Mouse (Mus musculus) CH12.LX (cell line): Measurements from ENCODE around the gene Camta1. TPM values are rescaled to one million over a fixed set of nuclear protein-coding genes. Genes with fewer than 3 reads are reported as not detected.

Experiments
- DNase-seq: peaks from one replicate; pipeline ENCODE4 v3.0.0-alpha.2; 2013; ENCODE audit errors: extremely low read depth
- H3K27ac ChIP-seq: 2 replicates; pipeline ENCODE4 v1.5.1; 2012; ENCODE audit warnings: low read depth, mild to moderate bottlenecking, control low read depth, moderate library complexity; ENCODE audit not compliant: insufficient read depth
- H3K27me3 ChIP-seq: replicated peaks from 2 replicates; pipeline ENCODE3; 2012; ENCODE audit warnings: inconsistent platforms
- H3K36me3 ChIP-seq, 2 experiments: replicated peaks in 1 of 2; 2 replicates each; pipeline versions ENCODE3 to v1.6.1; 2012; ENCODE audit warnings: inconsistent platforms in 1 of 2, low read length in 1 of 2, mild to moderate bottlenecking in 1 of 2, mixed read lengths in 1 of 2, moderate library complexity in 1 of 2; ENCODE audit not compliant: control insufficient read depth in 1 of 2, insufficient read depth in 1 of 2
- H3K4me1 ChIP-seq, 2 experiments: 2 replicates each; pipeline ENCODE4 v1.6.1; 2012; ENCODE audit warnings: inconsistent platforms in 1 of 2, moderate library complexity in 1 of 2; ENCODE audit not compliant: insufficient read depth in 2 of 2, control insufficient read depth in 1 of 2
- H3K4me2 ChIP-seq: 2 replicates; pipeline ENCODE4 v1.6.1; 2012; ENCODE audit warnings: low read depth, mild to moderate bottlenecking, control low read depth; ENCODE audit not compliant: poor library complexity, insufficient read depth, severe bottlenecking
- H3K4me3 ChIP-seq, 3 experiments: fragments of 150-350 bp in 1 of 3; sonication (generic) in 1 of 3; replicated peaks in 1 of 3; 2 replicates each; pipeline versions ENCODE3 to v1.5.1; 2011 to 2012; ENCODE audit warnings: low read depth in 2 of 3, low read length in 2 of 3, mild to moderate bottlenecking in 2 of 3, moderate library complexity in 2 of 3, control low read depth in 1 of 3, improper control_type of control experiment in 1 of 3, inconsistent platforms in 1 of 3, mixed read lengths in 1 of 3; ENCODE audit not compliant: poor library complexity in 1 of 3
- H3K79me2 ChIP-seq: replicated peaks from 2 replicates; pipeline ENCODE4 v1.6.1; 2012; ENCODE audit warnings: mild to moderate bottlenecking, moderate library complexity; ENCODE audit not compliant: control insufficient read depth, poor library complexity, insufficient read depth, severe bottlenecking; ENCODE audit errors: extremely low read depth
- H3K9ac ChIP-seq: 2 replicates; pipeline ENCODE4 v1.6.1; 2012; ENCODE audit warnings: low read depth, mild to moderate bottlenecking, control low read depth, moderate library complexity; ENCODE audit not compliant: insufficient read depth
- H3K9me3 ChIP-seq: replicated peaks from 2 replicates; pipeline ENCODE3; 2012; ENCODE audit warnings: low read length, inconsistent platforms, mixed read lengths
- BHLHE40 ChIP-seq: IDR thresholded peaks from 2 replicates; pipeline ENCODE4 v1.6.1; 2011; ENCODE audit warnings: mild to moderate bottlenecking, low read depth, low read length, improper control_type of control experiment
- CHD2 ChIP-seq: IDR thresholded peaks from 2 replicates; pipeline ENCODE4 v1.6.1; 2011; ENCODE audit warnings: low read length, improper control_type of control experiment
- CTCF ChIP-seq, 2 experiments: IDR thresholded peaks in 1 of 2; conservative IDR thresholded peaks in 1 of 2; 2 replicates each; pipeline ENCODE4 v1.5.1; 2011 to 2012; ENCODE audit warnings: low read depth in 2 of 2, low read length in 2 of 2, improper control_type of control experiment in 1 of 2, inconsistent platforms in 1 of 2, mild to moderate bottlenecking in 1 of 2, moderate library complexity in 1 of 2
- E2F4 ChIP-seq: IDR thresholded peaks from 2 replicates; pipeline ENCODE4 v1.6.1; 2011; ENCODE audit warnings: low read depth, low read length, improper control_type of control experiment; ENCODE audit not compliant: insufficient replicate concordance
- ETS1 ChIP-seq: conservative IDR thresholded peaks from 2 replicates; pipeline ENCODE4 v1.6.1; 2012; ENCODE audit warnings: low read depth, mild to moderate bottlenecking, inconsistent platforms, low read length, improper control_type of control experiment, moderate library complexity
- GABPA ChIP-seq: IDR thresholded peaks from 2 replicates; pipeline ENCODE4 v1.6.1; 2012; ENCODE audit warnings: low read depth, low read length, improper control_type of control experiment, inconsistent platforms; ENCODE audit not compliant: insufficient replicate concordance
- HCFC1 ChIP-seq: IDR thresholded peaks from 2 replicates; pipeline ENCODE4 v1.6.1; 2012; ENCODE audit warnings: low read depth, mild to moderate bottlenecking, inconsistent platforms, low read length, improper control_type of control experiment
- KAT2A ChIP-seq: IDR thresholded peaks from 2 replicates; pipeline ENCODE4 v1.6.1; 2012; ENCODE audit warnings: low read length, improper control_type of control experiment, inconsistent platforms; ENCODE audit not compliant: insufficient replicate concordance
- MAFK ChIP-seq: IDR thresholded peaks from 2 replicates; pipeline ENCODE4 v1.6.1; 2011; ENCODE audit warnings: low read length, improper control_type of control experiment; ENCODE audit not compliant: insufficient replicate concordance
- MAX ChIP-seq: IDR thresholded peaks from 2 replicates; pipeline ENCODE4 v1.6.1; 2011; ENCODE audit warnings: low read length, improper control_type of control experiment
- MEF2A ChIP-seq: IDR thresholded peaks from 2 replicates; pipeline ENCODE4 v1.6.1; 2014; ENCODE audit warnings: low read depth, mild to moderate bottlenecking, inconsistent platforms, low read length, improper control_type of control experiment, borderline replicate concordance
- MXI1 ChIP-seq: IDR thresholded peaks from 2 replicates; pipeline ENCODE4 v1.6.1; 2011; ENCODE audit warnings: mild to moderate bottlenecking, low read depth, low read length, improper control_type of control experiment
- NELFE ChIP-seq: IDR thresholded peaks from 2 replicates; pipeline ENCODE4 v1.6.1; 2011; ENCODE audit warnings: low read depth, low read length, improper control_type of control experiment
- PAX5 ChIP-seq: IDR thresholded peaks from 2 replicates; pipeline ENCODE4 v1.6.1; 2012; ENCODE audit warnings: low read length, inconsistent platforms, mixed read lengths
- POLR2A ChIP-seq: IDR thresholded peaks from 2 replicates; pipeline ENCODE4 v1.6.1; 2011; ENCODE audit warnings: low read depth, mild to moderate bottlenecking, improper control_type of control experiment, low read length
- RCOR1 ChIP-seq: conservative IDR thresholded peaks from 2 replicates; pipeline ENCODE4 v1.6.1; 2012; ENCODE audit warnings: low read depth, mild to moderate bottlenecking, inconsistent platforms, low read length, improper control_type of control experiment
- SMC3 ChIP-seq: IDR thresholded peaks from 2 replicates; pipeline ENCODE4 v1.6.1; 2011; ENCODE audit warnings: low read depth, low read length, improper control_type of control experiment
- TBP ChIP-seq: conservative IDR thresholded peaks from 2 replicates; pipeline ENCODE4 v1.6.1; 2011; ENCODE audit warnings: low read depth, low read length, improper control_type of control experiment
- TCF12 ChIP-seq: IDR thresholded peaks from 2 replicates; pipeline ENCODE4 v1.6.1; 2014; ENCODE audit warnings: low read depth, mild to moderate bottlenecking, inconsistent platforms, low read length, improper control_type of control experiment
- UBTF ChIP-seq: IDR thresholded peaks from 2 replicates; pipeline ENCODE4 v1.6.1; 2012; ENCODE audit warnings: low read depth, mild to moderate bottlenecking, inconsistent platforms, low read length, improper control_type of control experiment, moderate library complexity
- USF1 ChIP-seq: IDR thresholded peaks from 2 replicates; pipeline ENCODE4 v1.6.1; 2014; ENCODE audit warnings: low read depth, mild to moderate bottlenecking, inconsistent platforms, low read length, improper control_type of control experiment
- ZMIZ1 ChIP-seq: IDR thresholded peaks from 2 replicates; pipeline ENCODE4 v1.6.1; 2012; ENCODE audit warnings: low read depth, mild to moderate bottlenecking, inconsistent platforms, low read length, improper control_type of control experiment
- dilution Hi-C: fragments of 300-500 bp; cut with MboI; formaldehyde crosslinking; loops from 2 replicates; pipeline ENCODE4 v1.14.3; 2020; ENCODE audit warnings: low sequenced_read_pairs; ENCODE audit not compliant: extremely low pct_unique_long_range_greater_than_20kb, extremely low pct_ligation_motif_present
- in situ Hi-C: fragments of 300-500 bp; cut with MboI; formaldehyde crosslinking; loops from 3 replicates; pipeline ENCODE4 v1.14.3; 2019; ENCODE audit warnings: low sequenced_read_pairs, low pct_ligation_motif_present, low pct_unique_long_range_greater_than_20kb, mixed read lengths
- polyA plus RNA-seq: library from polyadenylated mRNA; unstranded; fragments of >175 nt; gene quantifications from 2 replicates; pipeline ENCODE4 v1.2.1, GENCODE M21; 2012; ENCODE audit warnings: low read depth; ENCODE audit not compliant: insufficient read length
- total RNA-seq, 2 experiments: library from RNA; depleted of rRNA; stranded (reverse); fragments of 300-350 nt in 1 of 2; fragments of >200 nt in 1 of 2; gene quantifications; 2 replicates each; pipeline ENCODE4 v1.2.3; 2012 to 2014

Camta1 gene
- total and polyA plus RNA-seq, 3 experiments: 9.9 to 32.5 (median 15.3) TPM

DNA sequence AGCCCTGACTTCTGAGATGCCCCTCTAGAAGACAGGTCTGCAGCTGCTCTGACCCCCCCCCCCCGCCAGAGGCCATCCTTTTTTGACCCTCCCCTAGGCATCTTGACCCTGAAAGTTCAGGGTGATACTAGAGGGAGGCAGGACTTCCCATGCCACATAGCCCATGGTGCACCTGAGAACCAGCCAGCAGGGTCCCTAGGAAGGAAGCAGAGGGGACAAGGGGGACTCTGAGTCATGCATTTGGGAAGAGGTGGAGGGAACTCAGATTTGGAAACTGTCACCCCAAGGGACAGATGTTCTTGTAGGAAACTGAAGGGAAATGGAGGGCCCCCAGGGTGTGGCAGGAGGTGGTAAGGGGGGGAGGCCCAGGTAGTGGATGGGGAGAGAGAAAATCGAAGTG lies 723.1 kb downstream of the Camta1 start:
- dilution Hi-C loops: no loop called here
- no peak for TF ChIP-seq MXI1
- TF ChIP-seq UBTF: no peak
- TF ChIP-seq HCFC1: no peak
- no peak for TF ChIP-seq USF1
- no peak for TF ChIP-seq RCOR1
- no peak for TF ChIP-seq ETS1
- TF ChIP-seq SMC3: no peak
- TF ChIP-seq E2F4: no peak
- TF ChIP-seq CTCF (conservative IDR thresholded peaks at IDR 0.05 in 1 of 2, IDR thresholded peaks at IDR 0.05 in 1 of 2; ENCODE audit: low read depth in 2 of 2, low read length in 2 of 2): no peak
- TF ChIP-seq BHLHE40: no peak
- Histone ChIP-seq H3K79me2 (no peaks in the 10 kb centered on the region), H3K9me3 (peaks cover 62% of the 10 kb centered on the region), H3K9ac (no peak overlapping the region), H3K4me2 (no peak overlapping the region), H3K36me3 (no peaks in the 10 kb centered on the region), H3K27me3 (peaks cover 8% of the 10 kb centered on the region), H3K4me3 (no peak overlapping the region), H3K27ac (no peak overlapping the region), H3K4me1 (no peaks in the 10 kb centered on the region)
- in situ Hi-C loops: no loop called here
- no peak for DNase-seq

DNA sequence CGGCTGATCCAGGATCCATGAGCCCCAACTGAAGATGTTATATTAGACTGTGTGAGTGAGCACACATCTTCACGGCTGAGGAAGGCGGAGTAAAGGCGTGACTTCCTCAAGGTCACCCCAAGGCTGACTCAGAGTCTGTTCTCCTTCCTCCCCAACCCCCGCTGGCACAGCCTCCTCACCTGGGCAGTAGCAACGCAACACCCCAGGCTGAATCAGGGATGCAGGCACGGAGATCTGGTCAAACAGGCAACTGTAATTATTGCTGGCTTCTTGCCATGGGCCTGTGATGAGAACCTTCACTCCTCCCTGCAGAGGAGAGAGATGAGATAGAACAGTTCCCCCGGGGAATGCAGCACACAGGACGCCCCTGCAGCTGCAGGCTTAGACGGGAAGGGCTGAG lies 723.5 kb downstream of the Camta1 start:
- H3K9ac ChIP-seq: no peak overlapping the region
- no peaks in the 10 kb centered on the region for H3K4me1 ChIP-seq
- no peaks in the 10 kb centered on the region for H3K36me3 ChIP-seq
- peaks cover 8% of the 10 kb centered on the region for H3K27me3 ChIP-seq
- in situ Hi-C loops (no loop called here), dilution Hi-C loops (no loop called here)
- TF ChIP-seq MEF2A: no peak
- TF ChIP-seq KAT2A: no peak
- TF ChIP-seq CTCF (conservative IDR thresholded peaks at IDR 0.05 in 1 of 2, IDR thresholded peaks at IDR 0.05 in 1 of 2; ENCODE audit: low read depth in 2 of 2, low read length in 2 of 2): no peak
- no peak for TF ChIP-seq MXI1
- TF ChIP-seq USF1: no peak
- no peak for TF ChIP-seq MAX
- H3K27ac ChIP-seq: no peak overlapping the region
- no peak for DNase-seq
- no peaks in the 10 kb centered on the region for H3K79me2 ChIP-seq
- no peak overlapping the region for H3K4me3 ChIP-seq
- H3K9me3 ChIP-seq: peaks cover 59% of the 10 kb centered on the region
- H3K4me2 ChIP-seq: no peak overlapping the region

DNA sequence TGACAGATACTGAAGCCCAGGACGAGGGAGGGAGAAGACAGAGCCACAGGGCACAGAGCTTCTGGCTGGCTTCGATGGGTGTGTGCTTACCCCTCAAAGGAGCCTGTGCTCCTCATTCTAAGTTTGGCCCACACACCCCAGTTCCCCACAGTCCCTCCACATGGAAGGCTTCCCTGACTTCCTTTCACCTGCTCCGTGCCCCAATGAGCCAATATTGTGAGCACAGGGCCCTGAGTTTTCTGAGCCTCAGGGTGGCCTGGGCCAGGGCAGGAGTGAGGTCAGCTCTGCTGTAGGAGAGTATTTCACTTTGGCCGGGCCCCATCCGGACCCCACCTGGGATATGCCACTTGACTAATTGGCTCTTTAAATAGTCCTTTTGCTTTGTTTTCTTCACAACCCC lies 724.0 kb downstream of the Camta1 start:
- DNase-seq: no peak
- Histone ChIP-seq H3K4me1 (no peaks in the 10 kb centered on the region), H3K79me2 (no peaks in the 10 kb centered on the region), H3K9ac (no peak overlapping the region), H3K9me3 (peaks cover 59% of the 10 kb centered on the region), H3K4me2 (no peak overlapping the region), H3K27ac (no peak overlapping the region), H3K4me3 (no peak overlapping the region), H3K27me3 (peaks cover 8% of the 10 kb centered on the region)
- dilution Hi-C loops (no loop called here), in situ Hi-C loops (no loop called here)
- no peak for TF ChIP-seq TCF12
- no peak for TF ChIP-seq MEF2A
- TF ChIP-seq PAX5: no peak
- no peak for TF ChIP-seq CHD2
- TF ChIP-seq MAFK: no peak
- TF ChIP-seq BHLHE40: no peak
- TF ChIP-seq NELFE: no peak
- no peak for TF ChIP-seq UBTF
- no peak for TF ChIP-seq E2F4
- TF ChIP-seq HCFC1: no peak
- no peak for TF ChIP-seq POLR2A
- no peak for TF ChIP-seq ZMIZ1
- TF ChIP-seq ETS1: no peak
- no peak for TF ChIP-seq USF1
- no peak for TF ChIP-seq TBP
- TF ChIP-seq GABPA: no peak
- TF ChIP-seq, all 38 proteins: peak for 0
- H3K36me3 ChIP-seq: no peaks in the 10 kb centered on the region
